Mouse (Mus musculus) left cerebral cortex, postnatal 4 days (tissue): ENCODE data around the gene Mtnr1b. TPM values are rescaled to one million over a fixed set of nuclear protein-coding genes. Genes with fewer than 3 reads are reported as not detected.

Source experiments
- DNase-seq: peaks from one replicate; pipeline ENCODE4 v3.0.0-alpha.2; 2022
- intact Hi-C: fragments of 180-260 bp; cut with DNase I; formaldehyde crosslinking; loops from one replicate; pipeline ENCODE4 v1.15.1; 2025
- total RNA-seq, 2 experiments: library from RNA; stranded (reverse); gene quantifications; 2 replicates each; pipeline ENCODE4 v1.2.3; 2021

Mtnr1b gene
- total RNA-seq, 2 experiments from 2014 or later, result not detected

- intact Hi-C loops, result no loop called here
- no peak for DNase-seq
Measured at GRCm38 (mm10) chr9:15804296-15804695, 70.1 kb downstream of the Mtnr1b start.

DNA sequence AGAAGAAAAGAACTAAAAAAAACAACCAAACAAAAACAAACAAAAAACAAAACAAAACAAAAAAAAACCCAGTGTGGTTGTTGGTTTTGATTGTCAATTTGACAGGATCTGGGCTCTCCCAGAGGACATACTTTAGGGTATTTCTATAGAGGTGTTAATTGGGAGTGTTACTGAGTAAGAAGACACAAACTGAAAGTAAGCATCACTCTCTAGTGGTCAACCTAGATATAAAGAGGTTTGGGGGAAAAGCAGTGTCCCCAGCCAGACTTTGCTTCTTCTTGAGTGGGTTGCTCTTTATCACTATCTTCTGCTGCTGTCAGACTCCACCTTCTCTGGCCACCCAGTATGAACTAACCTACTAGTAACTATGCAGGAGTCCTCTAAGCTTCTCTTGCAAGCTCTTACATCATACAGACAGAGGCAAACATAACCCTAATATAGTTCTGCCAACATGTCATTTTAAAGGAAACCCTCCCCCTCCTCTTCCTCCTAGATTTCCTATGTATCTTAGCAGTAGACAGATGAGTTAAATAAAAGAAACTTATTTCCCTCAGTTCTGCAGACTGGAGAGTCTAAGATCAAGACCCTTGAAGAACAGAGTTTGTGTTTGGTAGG, 71.8 kb downstream of the Mtnr1b start:
- DNase-seq, result no peak

DNA sequence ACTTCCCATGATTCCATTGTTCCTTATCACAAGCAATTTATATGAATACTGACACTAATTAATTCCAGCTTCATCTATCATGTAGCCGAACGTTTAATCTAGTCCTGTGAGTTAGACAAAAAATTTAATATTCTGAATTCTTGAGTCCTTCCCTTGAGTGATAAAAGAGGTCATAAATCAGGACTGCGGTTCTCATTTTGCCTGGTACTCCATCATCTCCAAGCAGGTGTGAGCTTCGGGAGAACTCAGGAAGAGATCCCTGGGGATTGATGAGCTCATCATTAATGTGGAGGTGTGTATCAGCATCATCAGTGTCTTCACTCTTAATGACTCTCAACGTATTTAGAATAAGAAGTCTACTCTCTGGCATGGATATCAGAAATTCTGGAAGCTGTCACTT, 74.0 kb downstream of the Mtnr1b start:
- DNase-seq, result no peak
- intact Hi-C loops, result no loop called here

More for the DNA sequence above, 71.8 kb downstream of the Mtnr1b start:
- intact Hi-C loops, result no loop called here

GRCm38 (mm10) chr9:15794408-15794807, 79.9 kb downstream of the Mtnr1b start:
- intact Hi-C loops, result no loop called here
- DNase-seq, result no peak

DNA sequence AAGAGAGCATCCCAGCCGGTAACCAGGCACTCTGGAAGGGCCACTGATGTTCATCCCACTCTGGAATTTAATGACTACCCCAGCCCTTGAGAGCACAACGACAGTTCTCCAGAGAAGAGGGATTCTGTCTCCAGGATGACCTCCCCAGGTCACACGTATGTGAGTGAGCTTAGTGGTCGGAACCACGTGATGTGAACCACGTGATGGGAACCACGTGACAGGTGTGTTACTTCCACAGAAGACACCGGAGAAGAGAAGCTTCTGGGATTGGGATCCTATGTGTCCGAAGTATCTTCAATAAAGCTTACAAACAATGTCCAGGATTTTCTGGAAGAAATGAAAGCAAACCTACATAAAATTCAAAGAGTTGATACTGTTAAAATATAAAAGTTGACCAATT, 82.3 kb downstream of the Mtnr1b start:
- intact Hi-C loops, result no loop called here
- DNase-seq, result no peak

DNA sequence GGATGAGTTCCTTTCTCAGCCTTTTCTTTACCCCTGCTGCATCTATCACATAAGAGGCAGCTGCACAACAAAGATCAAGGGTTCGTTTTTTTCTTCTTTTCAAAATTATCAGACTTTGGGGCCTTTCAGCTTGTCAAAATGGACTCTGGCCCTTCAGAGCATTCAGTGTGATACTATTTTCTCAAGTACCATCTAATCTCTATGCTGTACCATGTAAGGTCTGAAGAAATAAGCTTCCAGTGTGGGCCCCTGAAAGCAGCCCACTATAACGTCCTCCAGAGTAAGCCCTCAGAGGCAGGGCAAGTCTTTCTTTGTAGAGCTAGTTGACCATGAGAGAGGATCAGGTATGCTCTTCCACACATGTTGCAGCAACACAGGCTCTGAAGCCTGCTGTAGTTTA, 87.7 kb downstream of the Mtnr1b start:
- intact Hi-C loops, result no loop called here
- DNase-seq, result no peak

- intact Hi-C loops, result no loop called here
Measured at GRCm38 (mm10) chr9:15786192-15786591, 88.2 kb downstream of the Mtnr1b start.

GRCm38 (mm10) chr9:15781936-15782335, 92.4 kb downstream of the Mtnr1b start:
- intact Hi-C loops, result no loop called here
- DNase-seq, result no peak

More at GRCm38 (mm10) chr9:15786192-15786591, 88.2 kb downstream of the Mtnr1b start:
- no peak for DNase-seq

DNA sequence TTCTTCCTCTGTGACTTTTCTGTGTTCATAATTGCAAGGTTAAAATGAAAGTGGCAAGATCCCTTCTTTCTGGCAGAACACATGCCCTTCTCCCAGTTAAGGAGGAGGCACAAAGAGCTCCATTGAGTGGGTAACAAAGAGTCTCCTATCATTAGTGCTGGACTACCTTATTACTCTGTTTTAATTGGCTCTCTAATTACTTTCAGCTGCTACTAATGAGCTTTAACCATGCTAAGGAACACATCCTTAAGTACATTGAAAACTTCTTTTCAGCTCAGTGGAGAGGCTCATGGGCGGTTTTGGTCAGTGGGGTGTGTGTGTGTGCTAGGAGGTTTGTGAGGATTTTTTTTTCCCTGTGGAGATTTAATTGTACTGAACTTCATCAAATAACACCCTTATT, 99.4 kb downstream of the Mtnr1b start:
- intact Hi-C loops, result no loop called here
- DNase-seq, result no peak

Other genes with a start within 250 kb of the Mtnr1b start
- gene Deup1, start 246.6 kb downstream of the Mtnr1b start, total RNA-seq, result 1 to 10 TPM; 1.2 to 1.5 TPM
- gene Slc36a4, start 164.8 kb downstream of the Mtnr1b start, total RNA-seq, result 10 to 100 TPM; 43.3 to 48.7 TPM